Mouse (Mus musculus) thymus, postnatal 4 days (tissue): Measurements from ENCODE around the gene Bms1.

Experiments used
- DNase-seq: peaks from one replicate; pipeline ENCODE4 v3.0.0; 2021

Gene Bms1

GRCm38 (mm10) chr6:118365781-118366180, 53.5 kb downstream of the Bms1 start:
- no peak for DNase-seq

- no peak for DNase-seq
These were observed 68.9 kb downstream of the Bms1 start for GRCm38 (mm10) chr6:118350342-118350741.

- DNase-seq: no peak
These were observed 71.1 kb downstream of the Bms1 start for GRCm38 (mm10) chr6:118348186-118348585.

- no peak for DNase-seq
These were observed 72.0 kb downstream of the Bms1 start for GRCm38 (mm10) chr6:118347291-118347690.

GRCm38 (mm10) chr6:118341861-118342485, 77.3 kb downstream of the Bms1 start:
- DNase-seq: no peak

GRCm38 (mm10) chr6:118337660-118338059, 81.6 kb downstream of the Bms1 start:
- DNase-seq: no peak

GRCm38 (mm10) chr6:118336541-118337480, 82.5 kb downstream of the Bms1 start:
- no peak for DNase-seq

- DNase-seq: no peak
These were observed 83.3 kb downstream of the Bms1 start for GRCm38 (mm10) chr6:118335934-118336450.

- DNase-seq: no peak
These were observed 85.4 kb downstream of the Bms1 start for GRCm38 (mm10) chr6:118333861-118334260.
